Mouse (Mus musculus) frontal cortex, adult (tissue): Measurements from ENCODE around the gene Cxcl9.
A peak's percentile ranks its signal among the peaks of the same experiment; 100 is the strongest.
"Not testable (repeated sequence)": the region's sequence is repeated elsewhere in the genome, so short reads cannot be mapped to it uniquely, and the experiment has no call there.

ENCODE experiments used
- ATAC-seq: cut with Nextera tagmentation; 2 replicates; pipeline ENCODE4 v1.9.2; 2017; ENCODE audit warnings: mild to moderate bottlenecking, moderate library complexity, mixed read lengths; ENCODE audit not compliant: low TSS enrichment

The Cxcl9 gene

GRCm38 (mm10) chr5:92327929-92328328 is at the start of gene Cxcl9:
TSS of gene Cxcl9 (minus strand) at chr5:92328079.
- no peak for ATAC-seq

- ATAC-seq, result no peak
Measured at GRCm38 (mm10) chr5:92376795-92377405, 49.0 kb upstream of the Cxcl9 start.

- no peak for ATAC-seq
Measured at GRCm38 (mm10) chr5:92375368-92375767, 47.5 kb upstream of the Cxcl9 start.

- no peak; the same call in 1 of the 2 replicates for ATAC-seq
Measured at GRCm38 (mm10) chr5:92374721-92375142, 46.9 kb upstream of the Cxcl9 start.

- ATAC-seq, result no peak
Measured at GRCm38 (mm10) chr5:92372605-92373004, 44.7 kb upstream of the Cxcl9 start.

- ATAC-seq, result no peak
Measured at GRCm38 (mm10) chr5:92371361-92371976, 43.6 kb upstream of the Cxcl9 start.

GRCm38 (mm10) chr5:92370891-92371290 is 43.0 kb upstream of the Cxcl9 start:
- no peak for ATAC-seq

GRCm38 (mm10) chr5:92370392-92370791 is 42.5 kb upstream of the Cxcl9 start:
- no peak for ATAC-seq

- ATAC-seq, result peak; percentile 96
Measured at GRCm38 (mm10) chr5:92369151-92369994, 41.5 kb upstream of the Cxcl9 start.

- ATAC-seq, result no peak
Measured at GRCm38 (mm10) chr5:92368392-92368791, 40.5 kb upstream of the Cxcl9 start.

- ATAC-seq, result no peak
Measured at GRCm38 (mm10) chr5:92366565-92366964, 38.7 kb upstream of the Cxcl9 start.

GRCm38 (mm10) chr5:92365146-92365705 is 37.3 kb upstream of the Cxcl9 start:
- no peak for ATAC-seq

GRCm38 (mm10) chr5:92364011-92364410 is 36.1 kb upstream of the Cxcl9 start:
- ATAC-seq, result no peak

GRCm38 (mm10) chr5:92363179-92363578 is 35.3 kb upstream of the Cxcl9 start:
- ATAC-seq, result no peak

- ATAC-seq, result no peak
Measured at GRCm38 (mm10) chr5:92358767-92359455, 31.0 kb upstream of the Cxcl9 start.

- no peak for ATAC-seq
Measured at GRCm38 (mm10) chr5:92358033-92358432, 30.2 kb upstream of the Cxcl9 start.

GRCm38 (mm10) chr5:92353517-92353916 is 25.6 kb upstream of the Cxcl9 start:
- no peak for ATAC-seq

GRCm38 (mm10) chr5:92352716-92353115 is 24.8 kb upstream of the Cxcl9 start:
- ATAC-seq, result not testable (repeated sequence)

GRCm38 (mm10) chr5:92349731-92350130 is 21.9 kb upstream of the Cxcl9 start:
- ATAC-seq, result no peak

- peak; percentile 98 for ATAC-seq
Measured at GRCm38 (mm10) chr5:92348794-92349413, 21.0 kb upstream of the Cxcl9 start, which contains the start of gene Cxcl10. TSS of gene Cxcl10 (minus strand) at chr5:92348889.

- no peak for ATAC-seq
Measured at GRCm38 (mm10) chr5:92345006-92345405, 17.1 kb upstream of the Cxcl9 start.
